Mouse (Mus musculus) lung, adult 2 months (tissue): ENCODE data around the gene Eif4e. TPM values are rescaled to one million over a fixed set of nuclear protein-coding genes. Genes with fewer than 3 reads are reported as not detected.

Source experiments
- DNase-seq: peaks from one replicate; pipeline ENCODE4 v3.0.0; 2022
- H3K4me1 ChIP-seq: fragments of 200-500 bp; 2 replicates; pipeline ENCODE4 v1.6.1; 2011; ENCODE audit warnings: low read length; ENCODE audit not compliant: control insufficient read depth, insufficient read depth
- H3K4me3 ChIP-seq: fragments of 200-500 bp; replicated peaks from 2 replicates; pipeline ENCODE3; 2011; ENCODE audit warnings: low read depth, mild to moderate bottlenecking, control low read depth, low read length; ENCODE audit errors: extremely low read depth
- CTCF ChIP-seq: fragments of 200-500 bp; IDR thresholded peaks from 2 replicates; pipeline ENCODE4 v1.5.1; 2011; ENCODE audit warnings: mild to moderate bottlenecking, low read length, control low read depth; ENCODE audit not compliant: insufficient read depth
- POLR2A ChIP-seq: fragments of 200-500 bp; IDR thresholded peaks from 2 replicates; pipeline ENCODE4 v1.6.1; 2011; ENCODE audit warnings: low read depth, mild to moderate bottlenecking, control low read depth, low read length, borderline replicate concordance; ENCODE audit errors: extremely low read depth
- WGBS: fragments of 180-500 bp; shearing (Covaris S2); methylation state at CpG from one replicate; pipeline ENCODE4 v1.1.7; 2018; 5-methylcytosine and 5-hydroxymethylcytosine counted together
- polyA plus RNA-seq: library from polyadenylated mRNA; depleted of rRNA; stranded (reverse); fragments of >200 nt; gene quantifications from 2 replicates; pipeline ENCODE4 v1.2.3, GENCODE M21; 2012; rRNA removed

Eif4e gene
- polyA plus RNA-seq, 1 experiment, result 23.2 TPM

GRCm38 (mm10) chr3:138605132-138605531, 79.2 kb downstream of the Eif4e start:
- WGBS, result 22% methylated on average over 8 of the region's 8 CpGs
- DNase-seq, result no peak
- H3K4me1 ChIP-seq, result no peaks in the 10 kb centered on the region
- TF ChIP-seq CTCF (no peak), POLR2A (no peak)
- no peak overlapping the region for H3K4me3 ChIP-seq

GRCm38 (mm10) chr3:138608665-138609064, 82.7 kb downstream of the Eif4e start:
- Histone ChIP-seq H3K4me3 (no peak overlapping the region), H3K4me1 (no peaks in the 10 kb centered on the region)
- 74% methylated on average over 5 of the region's 5 CpGs for WGBS
- TF ChIP-seq CTCF (no peak), POLR2A (no peak)
- DNase-seq, result no peak

Other genes starting within 250 kb of the Eif4e start
- 0.11 TPM in 1 of 2 replicates, not detected in the other for gene Adh6a, start 212.9 kb upstream of the Eif4e start, polyA plus RNA-seq
- not detected in 2 replicates for gene Adh6b, start 184.4 kb upstream of the Eif4e start, polyA plus RNA-seq
- gene Adh4, start 110.7 kb upstream of the Eif4e start, polyA plus RNA-seq, result not detected in 2 replicates
- 20.9 and 29.3 TPM in 2 replicates for gene Adh5, start 83.1 kb upstream of the Eif4e start, polyA plus RNA-seq
- gene Metap1, start 36.7 kb upstream of the Eif4e start, polyA plus RNA-seq, result 8.9 and 15.6 TPM in 2 replicates
- gene Tspan5, start 216.0 kb downstream of the Eif4e start, polyA plus RNA-seq, result 20.3 and 33.0 TPM in 2 replicates